Mouse (Mus musculus): ENCODE data around the gene Tnni3k.

Gene Tnni3k

GRCm38 (mm10) chr3:154763374-154763773, 291.8 kb downstream of the Tnni3k start:
- DNase-seq (ENCODE audit: low spot score in 2 of 2), result no peak

GRCm38 (mm10) chr3:154761108-154761507, 294.1 kb downstream of the Tnni3k start:
- no peak for DNase-seq (ENCODE audit: low spot score in 2 of 2)

GRCm38 (mm10) chr3:154758089-154758488, 297.1 kb downstream of the Tnni3k start:
- DNase-seq (ENCODE audit: low spot score in 2 of 2), result no peak

- DNase-seq (ENCODE audit: low spot score in 2 of 2), result no peak
Measured at GRCm38 (mm10) chr3:154755225-154755624, 300.0 kb downstream of the Tnni3k start.

- no peak for DNase-seq (ENCODE audit: low spot score in 2 of 2)
Measured at GRCm38 (mm10) chr3:154754505-154754904, 300.7 kb downstream of the Tnni3k start.

GRCm38 (mm10) chr3:154744317-154744716, 310.9 kb downstream of the Tnni3k start:
- no peak for DNase-seq (ENCODE audit: low spot score in 2 of 2)

GRCm38 (mm10) chr3:154742927-154743326, 312.3 kb downstream of the Tnni3k start:
- no peak for DNase-seq (ENCODE audit: low spot score in 2 of 2)

GRCm38 (mm10) chr3:154741496-154741895, 313.7 kb downstream of the Tnni3k start:
- DNase-seq (ENCODE audit: low spot score in 2 of 2), result no peak

Data from right cerebral cortex, adult 2 months (tissue).